Mouse (Mus musculus) retina, embryonic 14.5 days (tissue): Measurements from ENCODE around the gene Cd6.

Source experiments
- DNase-seq: peaks from one replicate; pipeline ENCODE4 v3.0.0-alpha.2; 2015; ENCODE audit warnings: low spot score

The Cd6 gene

DNA sequence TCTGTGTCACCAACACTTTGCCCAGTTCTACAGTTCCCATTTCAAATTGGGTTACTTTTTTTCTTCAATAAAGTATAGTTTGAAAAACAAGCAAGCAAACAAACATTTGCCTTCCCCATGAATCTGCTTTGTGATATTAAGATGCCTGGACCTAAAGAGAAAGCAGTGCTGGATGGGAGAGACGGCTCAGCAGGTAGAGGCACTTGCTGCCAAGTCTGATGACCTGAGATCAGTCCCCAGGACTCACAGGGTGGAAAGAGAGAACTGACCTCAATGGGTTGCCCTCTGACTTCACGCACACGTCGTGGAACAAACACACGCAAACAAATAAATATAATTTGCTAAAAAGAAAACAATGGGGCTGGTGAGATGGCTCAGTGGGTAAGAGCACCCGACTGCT is 28.0 kb downstream of the Cd6 start:
- DNase-seq = no peak

DNA sequence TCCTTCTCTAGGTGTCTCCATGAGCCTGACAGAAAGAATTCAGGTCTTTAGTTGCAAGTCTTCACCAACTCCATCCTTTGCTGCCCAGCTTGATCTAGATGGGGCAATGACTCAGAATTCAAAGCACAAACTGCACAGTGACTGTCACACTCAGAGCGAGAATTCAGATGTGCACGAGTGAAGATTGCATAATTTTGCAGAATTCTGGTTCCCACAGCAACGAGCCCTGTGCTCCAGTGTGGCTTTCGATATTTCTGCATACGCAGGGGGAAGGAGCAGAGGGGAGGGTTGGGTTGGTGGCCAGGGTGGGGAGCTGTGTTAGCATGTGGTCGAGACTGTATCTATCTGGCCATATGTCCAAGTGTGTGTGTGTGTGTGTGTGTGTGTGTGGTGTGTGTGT is 28.8 kb downstream of the Cd6 start:
- no peak for DNase-seq

DNA sequence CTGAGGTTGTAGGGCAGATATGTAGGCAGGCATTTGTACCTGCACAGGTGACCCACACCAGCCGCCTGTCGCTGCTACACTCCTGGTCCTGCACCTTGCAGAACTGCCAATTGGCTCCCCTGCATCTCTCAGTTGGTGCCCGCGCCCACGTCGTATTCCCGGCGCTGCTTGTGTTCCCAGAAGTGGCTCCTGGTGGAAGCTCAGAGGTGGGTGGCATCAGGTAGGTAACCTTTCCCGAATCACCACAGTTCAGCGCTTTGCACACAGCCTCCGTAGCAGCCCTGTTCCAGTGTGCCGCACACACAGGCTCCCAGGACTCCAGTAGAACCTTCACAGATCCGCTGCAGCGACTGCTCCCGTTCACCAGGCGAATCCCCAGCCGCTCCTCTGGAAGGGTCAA is 30.7 kb downstream of the Cd6 start:
- no peak for DNase-seq

DNA sequence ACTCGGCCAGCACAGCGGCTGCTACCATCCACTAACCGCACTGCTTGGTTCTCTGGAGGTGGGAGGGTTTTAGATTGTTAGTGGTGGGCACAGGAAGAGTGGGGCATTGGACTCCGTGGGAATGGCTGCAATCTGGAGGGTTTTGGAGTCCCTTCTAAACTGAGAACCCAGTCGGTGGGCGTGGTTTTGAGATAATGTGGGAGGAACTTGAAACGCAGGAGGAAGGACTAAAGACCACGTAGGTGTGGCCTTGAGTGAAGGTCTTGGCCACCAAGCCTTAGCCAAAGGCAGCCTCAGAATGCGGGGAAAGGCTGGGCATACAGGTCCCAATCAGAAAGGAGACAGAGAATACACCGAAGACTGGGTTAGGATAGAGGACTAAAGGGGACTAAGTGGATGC is 31.3 kb downstream of the Cd6 start:
- DNase-seq = no peak

DNA sequence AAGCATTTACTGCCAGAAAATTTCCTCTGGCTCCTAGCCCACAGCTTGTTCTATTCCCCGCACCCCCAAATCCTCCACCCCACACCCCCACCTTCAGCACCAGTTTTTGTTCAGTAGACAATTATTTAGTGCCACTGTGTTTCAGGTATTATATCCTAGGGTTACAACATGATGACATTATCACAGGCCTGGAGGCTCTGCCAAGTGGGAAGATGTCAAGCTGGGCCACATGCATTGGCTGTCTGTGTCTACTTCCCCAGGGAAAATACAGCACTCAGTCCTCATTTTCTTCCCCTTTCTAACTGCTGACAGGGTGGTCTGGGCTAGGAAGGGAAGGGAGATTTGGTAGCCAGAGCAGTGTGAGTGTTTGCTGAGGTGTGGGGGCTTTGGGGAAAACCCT is 34.9 kb downstream of the Cd6 start:
- DNase-seq = no peak

DNA sequence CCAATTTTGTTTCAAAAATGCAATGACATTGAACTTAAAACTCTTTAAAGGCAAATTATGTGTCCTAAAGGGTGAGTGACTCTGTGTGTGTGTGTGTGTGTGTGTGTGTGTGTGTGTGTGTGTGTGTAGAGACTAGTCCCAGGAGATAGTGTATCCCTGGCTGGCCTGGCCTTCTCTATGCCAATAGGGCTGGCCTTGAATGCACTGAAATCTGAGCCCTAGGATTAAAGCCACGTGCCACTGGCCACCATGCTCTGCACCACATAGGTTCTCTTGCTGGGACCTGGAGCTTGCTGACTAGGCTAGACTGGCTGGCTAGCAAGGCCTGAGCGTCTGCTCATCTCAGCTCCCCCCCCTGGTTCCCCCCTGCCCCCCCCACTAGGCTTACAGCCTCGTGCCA is 36.8 kb downstream of the Cd6 start:
- DNase-seq = no peak

DNA sequence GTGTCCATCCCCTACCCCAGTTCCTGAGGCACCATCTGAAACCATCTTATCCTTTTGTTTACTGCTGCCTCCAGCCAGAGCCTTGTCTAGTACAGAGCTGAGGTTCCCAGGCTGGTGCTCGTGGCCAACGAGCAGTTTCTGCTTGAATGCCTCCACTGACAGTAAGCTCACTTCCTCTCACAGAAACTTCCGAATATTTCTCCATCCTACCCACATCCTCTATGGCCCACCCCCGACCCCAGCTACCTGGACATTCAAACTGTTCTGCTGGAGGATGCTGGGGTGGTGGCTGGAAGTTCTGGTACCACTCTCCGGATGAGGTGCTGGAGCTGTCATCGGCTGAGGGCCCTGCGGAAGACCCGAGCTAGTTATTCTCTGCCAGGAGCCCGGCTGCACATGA is 39.5 kb downstream of the Cd6 start:
- no peak for DNase-seq

DNA sequence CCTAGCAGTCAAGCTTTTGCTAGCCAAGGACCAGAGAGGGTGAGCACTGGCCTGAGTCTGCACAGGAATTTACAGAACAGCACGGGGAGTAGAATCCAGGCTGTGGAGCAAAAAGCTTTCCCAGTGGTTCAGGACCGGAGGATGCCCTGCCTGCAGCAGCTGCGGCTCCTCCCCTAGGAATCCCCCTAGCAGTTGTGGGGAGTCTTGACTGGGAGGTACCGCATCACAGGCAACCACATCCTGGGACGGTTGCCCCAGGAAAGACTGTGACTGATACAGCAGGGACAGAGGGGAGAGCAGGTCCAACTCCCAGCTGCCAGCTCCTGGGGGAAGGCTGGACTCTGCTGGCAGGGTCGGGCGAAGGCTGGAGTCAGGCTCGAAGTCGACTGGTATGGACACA is 41.6 kb downstream of the Cd6 start:
- no peak for DNase-seq

DNA sequence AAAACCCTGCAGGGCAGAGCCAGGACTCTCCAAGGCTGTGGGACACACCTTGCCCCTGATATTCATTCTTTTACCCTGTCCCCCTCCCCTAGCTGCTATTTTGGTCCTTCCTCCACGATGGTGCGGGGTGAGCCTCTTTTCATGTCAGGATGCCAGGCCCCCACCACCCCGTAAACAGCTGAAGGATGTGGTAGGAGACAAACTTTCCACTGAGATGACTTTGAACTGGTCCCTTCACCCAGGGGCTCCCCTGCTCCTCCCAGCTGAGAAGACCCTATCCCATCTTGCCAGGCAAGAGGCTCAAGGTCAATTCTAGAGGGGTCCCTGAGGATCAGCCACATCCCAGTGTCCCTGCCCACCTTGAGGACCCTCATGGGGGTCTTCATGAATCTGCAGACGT is 42.5 kb downstream of the Cd6 start:
- no peak for DNase-seq

DNA sequence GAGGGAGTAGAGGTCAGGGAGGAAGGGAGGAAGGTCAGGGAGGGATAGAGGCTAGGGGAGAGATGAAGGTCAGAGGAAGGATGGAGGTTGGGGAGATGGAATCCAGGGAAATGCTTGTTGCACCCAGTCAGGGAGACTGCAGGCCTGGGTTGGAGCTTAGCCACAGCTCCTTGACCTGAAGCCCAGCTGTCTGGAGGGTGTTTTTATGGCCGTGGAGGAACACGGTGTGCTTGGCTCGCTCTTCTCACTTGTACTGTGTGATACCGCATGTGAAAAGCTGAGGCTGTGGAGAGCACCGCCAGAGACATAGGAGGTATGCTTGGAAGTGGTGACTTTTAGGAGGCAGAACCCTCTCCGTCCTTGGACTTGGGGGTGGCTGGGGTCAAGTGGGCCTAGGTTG is 43.1 kb downstream of the Cd6 start:
- DNase-seq = no peak

DNA sequence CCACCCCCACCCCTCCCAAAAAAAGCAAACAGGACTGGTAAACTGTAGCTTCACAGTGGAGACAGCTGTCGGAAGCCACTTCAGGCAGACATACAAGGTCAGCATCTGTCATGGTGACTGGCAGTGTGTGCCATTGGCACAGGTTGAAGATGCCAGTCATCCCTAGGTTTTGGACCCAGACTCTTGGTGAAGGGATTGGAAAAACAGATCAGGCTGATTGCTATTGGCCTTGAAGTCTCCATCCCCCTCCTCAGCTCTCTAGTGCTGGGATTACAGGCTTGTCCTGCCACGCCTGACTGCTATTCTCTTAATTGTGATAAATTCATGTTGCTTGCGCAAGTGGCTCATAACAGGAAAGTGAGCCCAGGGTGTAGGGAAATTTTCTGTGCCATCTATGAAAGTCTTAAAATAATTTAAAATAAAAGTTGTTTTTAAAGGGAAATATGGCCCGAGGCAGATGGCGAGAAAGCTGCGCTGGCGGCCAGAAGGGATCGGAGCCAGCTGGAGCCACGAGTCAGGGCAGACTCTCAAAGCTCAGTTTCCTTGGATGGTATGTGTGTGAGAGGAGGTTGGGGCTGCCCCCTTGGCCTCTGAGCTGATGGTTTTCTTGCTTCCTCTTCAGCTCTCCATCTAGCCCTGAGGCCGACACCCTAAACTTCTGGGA is 44.9 kb downstream of the Cd6 start:
- no peak for DNase-seq

DNA sequence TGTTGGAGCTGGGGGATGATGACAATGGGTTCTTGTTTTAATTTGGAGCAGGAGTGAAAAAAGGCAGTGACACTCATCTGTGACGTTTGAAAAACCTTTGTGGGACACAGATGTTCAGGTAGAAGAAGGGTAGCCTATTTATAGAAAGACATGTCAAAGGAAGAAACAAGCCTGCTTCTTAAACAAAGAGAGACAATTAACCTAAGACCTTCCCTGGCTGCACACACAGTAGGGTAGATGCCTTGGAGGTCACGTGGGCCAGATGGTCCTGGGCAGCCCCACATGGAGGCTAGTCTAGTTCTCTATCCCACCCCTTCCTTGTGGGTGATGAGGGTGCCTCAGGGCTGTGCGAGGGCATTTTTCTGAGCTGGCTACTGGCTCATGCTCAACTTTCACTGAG is 45.8 kb downstream of the Cd6 start:
- peak; percentile 26 for DNase-seq

DNA sequence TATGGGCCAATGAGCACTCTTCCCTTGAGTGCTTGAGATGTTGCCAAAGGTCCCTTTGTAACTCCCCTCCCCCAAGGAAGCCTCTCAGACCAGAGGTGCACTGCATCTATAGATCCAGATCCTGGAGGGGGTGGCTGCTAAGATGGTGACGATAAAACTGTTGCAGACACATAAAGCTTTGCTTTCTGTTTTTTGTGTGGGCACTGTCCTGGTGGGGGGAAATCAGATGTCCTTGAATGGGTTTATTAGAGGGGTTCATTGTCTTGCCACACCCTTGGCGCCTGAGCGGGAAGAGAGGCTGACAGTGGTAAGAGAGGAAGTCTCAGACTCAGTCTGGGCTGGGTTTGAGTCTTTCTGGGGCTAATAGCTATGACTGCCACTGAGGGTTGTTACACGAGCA is 46.7 kb downstream of the Cd6 start:
- DNase-seq = no peak

DNA sequence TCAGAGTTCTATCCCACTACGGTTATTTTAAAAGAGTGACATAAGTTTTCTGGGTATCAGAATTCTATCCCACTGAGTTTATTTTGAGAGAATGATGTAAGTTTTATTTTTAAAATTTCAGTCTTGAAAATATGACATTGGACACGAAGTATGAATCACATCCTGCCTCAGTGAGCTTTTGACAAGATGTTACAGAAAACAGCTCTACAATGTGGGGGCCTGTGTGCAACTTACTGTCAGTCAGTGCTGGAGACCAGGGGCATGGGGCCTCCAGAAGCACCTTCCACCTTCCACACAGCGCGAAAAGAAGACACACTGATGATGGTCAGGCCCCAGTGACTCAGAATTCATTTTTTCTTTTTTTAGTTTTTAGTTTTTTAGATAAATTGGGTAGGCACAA is 48.2 kb downstream of the Cd6 start:
- no peak for DNase-seq

DNA sequence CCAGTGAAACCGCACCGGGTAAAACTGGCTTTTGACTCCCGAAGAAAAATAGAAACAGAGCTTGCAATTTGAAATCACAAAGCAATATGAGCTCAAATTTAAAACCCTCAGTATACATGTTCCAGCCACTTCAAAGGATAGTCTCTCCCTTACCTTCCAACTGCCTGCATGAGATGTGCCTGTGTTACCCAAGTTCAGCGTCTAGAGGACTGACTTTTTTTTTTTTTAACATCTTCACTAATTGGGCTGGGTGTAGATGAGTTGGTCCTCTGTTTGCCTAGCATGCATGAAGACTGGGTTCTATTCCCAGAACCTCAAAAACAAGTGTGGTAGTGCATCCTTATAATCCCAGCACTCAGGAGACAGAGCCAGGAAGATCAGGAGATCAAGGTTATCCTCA is 53.0 kb downstream of the Cd6 start:
- no peak for DNase-seq

DNA sequence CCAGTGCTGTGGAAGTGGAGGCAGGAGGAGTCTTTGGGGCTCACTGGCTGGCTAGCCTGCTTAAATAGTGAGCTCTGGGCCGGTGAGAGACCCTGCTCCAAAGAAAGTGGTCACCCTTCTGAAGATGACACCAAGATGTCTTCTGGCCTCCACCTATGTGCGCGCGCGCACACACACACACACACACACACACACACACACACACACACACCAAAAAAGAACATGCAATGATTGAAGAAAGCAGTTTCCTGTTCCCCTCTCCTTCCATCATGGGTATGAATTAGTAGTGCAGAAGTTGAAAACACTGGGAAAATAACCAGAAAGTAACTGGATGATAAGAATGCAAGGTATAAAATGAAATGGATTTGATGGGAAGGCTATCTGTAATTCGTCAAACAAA is 55.7 kb downstream of the Cd6 start:
- DNase-seq = no peak

DNA sequence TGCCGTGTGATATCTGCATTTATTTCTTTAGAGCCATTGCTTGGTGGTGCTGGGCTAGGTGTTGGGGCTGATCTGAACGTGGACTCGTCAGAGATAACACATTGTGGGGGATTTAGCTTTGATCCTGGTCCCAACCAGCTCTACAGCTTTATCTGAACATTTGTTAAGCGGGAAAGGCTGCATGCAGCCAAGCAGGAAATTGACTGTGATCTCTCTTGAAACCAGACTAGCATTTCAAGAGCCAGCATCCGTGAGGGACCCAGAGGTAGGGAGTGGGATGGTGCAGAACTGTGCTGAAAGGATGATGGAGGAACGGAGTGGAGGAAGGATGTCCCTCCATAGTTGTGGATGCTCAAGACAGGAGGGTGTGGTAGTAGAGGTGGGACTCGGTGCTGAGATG is 56.5 kb downstream of the Cd6 start:
- DNase-seq = no peak

DNA sequence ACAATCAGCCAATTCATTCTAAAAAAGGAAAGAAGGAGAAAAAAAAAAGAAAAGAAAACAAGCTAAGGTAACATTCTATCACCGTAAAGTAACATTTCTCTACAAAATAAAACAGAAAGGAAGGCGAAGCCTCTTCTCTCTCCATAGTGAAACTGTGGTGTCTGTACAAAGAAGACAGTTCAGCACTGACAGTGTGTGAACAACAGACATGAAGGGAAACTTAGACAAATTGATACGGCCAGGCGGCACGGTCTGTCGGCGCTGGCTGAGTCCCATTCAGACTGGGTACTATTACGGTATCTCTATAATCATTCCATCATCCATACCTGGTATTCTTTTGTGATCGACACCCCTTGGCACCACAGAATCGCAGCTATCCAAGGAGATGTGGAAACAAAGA is 57.0 kb downstream of the Cd6 start:
- no peak for DNase-seq

DNA sequence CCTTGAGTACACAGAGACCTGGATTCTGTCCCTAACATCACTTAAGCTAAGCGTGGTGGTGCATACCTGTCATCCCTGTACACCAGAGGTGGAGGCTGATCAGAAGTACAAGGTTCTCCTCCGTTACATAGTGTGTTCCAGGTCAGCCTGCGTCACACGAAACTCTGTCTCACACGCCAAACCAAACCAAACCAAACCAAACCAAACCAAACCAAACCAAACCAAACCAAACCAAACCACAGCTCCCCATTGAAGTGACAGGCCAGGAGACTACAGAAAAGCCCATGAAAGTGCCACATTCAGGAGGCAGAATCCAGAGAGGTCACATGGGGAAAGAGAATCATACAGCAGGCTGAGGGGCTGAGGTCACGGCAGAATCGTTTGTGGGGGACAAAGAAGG is 57.9 kb downstream of the Cd6 start:
- DNase-seq = no peak

DNA sequence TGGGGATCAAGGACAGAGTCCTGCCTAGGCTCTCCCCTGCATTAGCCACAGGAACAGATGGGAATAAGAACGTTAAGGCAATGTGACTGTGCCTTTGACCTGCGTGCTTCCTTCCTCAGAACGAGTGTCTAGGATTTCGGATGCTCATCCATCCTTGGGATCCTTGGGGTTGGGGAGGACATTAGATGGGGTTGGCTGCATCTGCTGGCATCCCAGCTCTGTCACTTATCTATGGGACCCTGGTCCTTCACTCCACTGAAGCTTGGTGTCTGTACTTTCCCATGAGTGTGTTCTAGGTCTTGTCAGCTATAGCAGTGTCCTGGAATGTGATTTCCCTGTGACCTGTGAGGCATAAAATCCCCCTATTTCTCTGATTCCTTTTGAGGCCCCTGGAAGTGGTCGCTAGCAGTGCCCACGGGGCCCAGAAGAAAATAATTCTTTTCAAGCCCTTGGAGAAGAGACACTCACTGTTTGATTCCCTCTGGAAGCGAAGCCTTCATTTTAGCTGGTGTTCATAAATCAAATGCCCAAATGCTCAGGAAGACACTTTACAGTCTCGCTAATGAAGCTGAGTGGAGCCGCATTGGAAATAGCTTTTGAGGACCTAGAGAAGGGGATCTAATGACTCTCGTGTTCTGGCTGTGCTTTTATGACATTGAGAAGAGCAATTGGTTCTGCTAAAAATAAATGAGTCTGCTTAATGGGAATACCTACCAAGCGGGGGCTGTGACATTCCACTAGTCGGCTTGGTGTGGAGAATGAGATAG is 60.2 kb downstream of the Cd6 start:
- DNase-seq = no peak

DNA sequence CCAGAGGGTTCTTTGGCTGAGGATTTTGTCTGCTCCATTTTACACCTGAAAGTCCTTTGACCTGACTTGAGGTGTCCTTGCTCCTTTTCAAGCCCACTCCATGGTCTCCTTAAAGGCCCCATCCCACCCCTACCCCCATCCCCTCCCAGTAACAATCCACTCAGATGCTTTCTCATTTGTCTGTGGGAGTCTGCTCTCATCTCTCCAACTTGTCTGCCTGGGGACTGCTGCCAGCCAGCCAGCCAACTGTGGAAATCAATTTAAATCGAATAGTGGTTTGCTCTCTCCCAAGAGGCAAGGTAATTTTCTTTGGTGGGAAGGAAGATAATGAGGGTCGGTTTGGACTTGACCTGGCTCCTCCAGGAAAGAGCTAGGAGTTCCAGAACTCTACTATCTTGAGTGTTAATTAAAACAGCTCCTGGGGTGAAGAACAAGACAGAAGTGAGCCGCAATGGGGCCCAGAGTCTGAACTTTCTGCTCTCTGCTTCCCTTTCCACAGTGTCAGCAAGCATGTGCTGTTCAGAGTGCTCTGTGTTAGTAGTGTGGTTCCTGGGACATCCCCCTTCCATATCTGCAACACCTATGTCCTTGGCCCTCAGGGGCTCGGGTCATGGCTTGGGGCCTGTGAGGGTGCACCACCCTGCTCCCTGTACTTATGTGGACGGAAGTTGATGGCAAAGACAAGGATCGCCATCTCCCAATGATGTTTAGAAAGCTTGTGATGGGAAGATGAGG is 61.0 kb downstream of the Cd6 start:
- no peak for DNase-seq

DNA sequence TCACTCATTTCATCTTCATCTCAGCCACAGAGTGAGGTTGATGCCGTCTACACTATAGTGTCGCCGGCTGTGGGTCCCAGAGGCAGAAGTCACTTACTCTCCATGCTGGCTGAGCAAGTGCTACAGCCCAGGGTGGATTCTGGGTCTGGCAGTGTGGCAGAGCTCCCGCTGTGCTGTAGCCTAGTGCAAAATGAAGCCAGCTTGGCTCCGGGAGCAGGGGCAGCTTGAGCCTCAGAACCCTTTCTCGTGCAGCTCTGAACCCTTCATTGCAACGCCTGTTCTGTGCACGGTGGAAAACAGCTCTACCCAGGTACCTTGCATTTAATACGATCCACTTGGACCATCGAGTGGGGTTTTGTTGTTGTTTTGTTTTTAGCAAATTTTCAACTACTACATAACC is 62.2 kb downstream of the Cd6 start:
- no peak for DNase-seq

DNA sequence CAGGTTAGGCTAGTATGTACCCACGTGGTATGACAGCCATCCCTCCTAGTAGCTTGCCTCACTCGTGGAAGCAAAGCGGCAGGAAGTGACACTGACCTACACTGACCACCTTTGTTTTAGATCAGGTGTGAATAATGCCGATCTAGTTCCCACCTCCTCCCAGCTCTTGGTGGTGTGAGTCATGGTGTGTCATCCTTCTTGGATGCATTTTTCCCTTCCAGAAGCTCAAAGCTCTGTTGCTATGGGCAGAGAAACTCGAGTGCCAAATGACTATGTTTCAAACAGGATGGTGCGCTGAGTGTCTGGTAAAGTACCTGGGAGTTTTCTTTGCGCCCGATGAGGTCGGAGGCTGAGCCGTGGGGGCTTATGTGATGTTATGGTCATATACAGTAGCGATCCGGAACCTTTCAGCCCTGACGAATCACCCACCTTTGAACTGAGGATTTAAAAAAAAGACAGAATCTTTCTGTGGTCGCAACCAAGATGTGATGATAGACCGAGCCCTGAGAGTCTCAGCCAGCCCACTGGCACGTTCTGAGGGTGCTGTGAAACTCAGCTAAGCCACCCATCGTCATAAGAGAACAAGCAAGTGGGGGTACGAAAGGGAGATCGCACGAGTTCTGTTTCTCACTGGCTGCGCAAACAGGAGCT is 66.4 kb downstream of the Cd6 start:
- DNase-seq = no peak
